Mouse (Mus musculus) E14TG2a.4 (cell line): ENCODE measurements around the gene Tmem132e.
A peak's percentile ranks its signal among the peaks of the same experiment; 100 is the strongest.

Experiments
- H3K27me3 ChIP-seq: 2 replicates; pipeline ENCODE4 v1.6.1; 2014; ENCODE audit warnings: low read length, control low read depth; ENCODE audit not compliant: insufficient read depth
- H3K36me3 ChIP-seq: 2 replicates; pipeline ENCODE4 v1.6.1; 2014; ENCODE audit warnings: low read length, control low read depth; ENCODE audit not compliant: insufficient read depth
- H3K4me1 ChIP-seq: replicated peaks from 2 replicates; pipeline ENCODE4 v1.6.1; 2014; ENCODE audit warnings: low read depth, low read length, control low read depth
- H3K4me3 ChIP-seq: replicated peaks from 2 replicates; pipeline ENCODE4 v1.5.1; 2014; ENCODE audit warnings: mild to moderate bottlenecking, low read length
- H3K9me3 ChIP-seq: 2 replicates; pipeline ENCODE4 v1.6.1; 2014; ENCODE audit warnings: low read length, control low read depth
- CTCF ChIP-seq: conservative IDR thresholded peaks from 2 replicates; pipeline ENCODE4 v1.5.1; 2014; ENCODE audit warnings: low read length
- NANOG ChIP-seq: IDR thresholded peaks from 2 replicates; pipeline ENCODE4 v1.6.1; 2014; ENCODE audit warnings: borderline replicate concordance, low read length, mixed read lengths
- POU5F1 ChIP-seq: IDR thresholded peaks from 2 replicates; pipeline ENCODE4 v1.6.1; 2014; ENCODE audit warnings: low read length, borderline replicate concordance

The Tmem132e gene

GRCm38 (mm10) chr11:82388371-82389313, at the start of gene Tmem132e:
Gene Tmem132e (plus strand): TSS chr11:82388900.
- peaks cover 12% of the 10 kb centered on the region; the same call in 1 of the 2 replicates for H3K9me3 ChIP-seq
- TF ChIP-seq NANOG (no peak), POU5F1 (no peak), CTCF (no peak)

GRCm38 (mm10) chr11:82339921-82340401, 48.7 kb upstream of the Tmem132e start:
- Histone ChIP-seq H3K9me3 (peaks cover 46% of the 10 kb centered on the region), H3K4me1 (no peaks in the 10 kb centered on the region), H3K36me3 (peaks cover 4% of the 10 kb centered on the region; the same call in 1 of the 2 replicates), H3K27me3 (no peaks in the 10 kb centered on the region), H3K4me3 (no peak overlapping the region)
- TF ChIP-seq POU5F1 (no peak), CTCF (no peak), NANOG (no peak)

More at GRCm38 (mm10) chr11:82388371-82389313, at the start of gene Tmem132e:
- peak within 1 kb of the TSS; percentile 77 for H3K4me3 ChIP-seq
- peaks cover 30% of the 10 kb centered on the region for H3K4me1 ChIP-seq
- H3K27me3 ChIP-seq, result peaks cover 96% of the 10 kb centered on the region
- no peaks in the 10 kb centered on the region for H3K36me3 ChIP-seq

DNA sequence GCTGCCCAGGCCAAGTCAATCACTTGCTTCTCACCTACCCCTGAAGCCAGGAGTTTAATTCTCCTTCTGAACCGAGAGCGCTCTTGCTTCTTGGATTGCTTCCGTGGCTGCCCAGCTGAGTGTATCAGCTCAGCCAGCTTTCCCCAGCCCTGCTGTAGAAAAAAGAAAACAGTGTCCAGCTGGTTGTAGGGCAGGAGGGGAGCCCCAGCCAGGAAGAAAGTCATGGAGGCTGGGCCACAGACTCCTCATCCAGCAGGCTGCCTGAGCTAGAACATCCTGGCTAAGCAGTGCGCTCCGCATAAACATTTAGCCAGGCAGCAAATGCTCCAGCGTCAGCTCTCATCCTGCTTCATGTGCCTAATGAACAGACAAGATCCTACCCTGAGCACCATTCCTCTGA, 48.3 kb upstream of the Tmem132e start:
- TF ChIP-seq CTCF, result no peak
- TF ChIP-seq NANOG, result no peak
- no peaks in the 10 kb centered on the region for H3K4me1 ChIP-seq
- H3K36me3 ChIP-seq, result peaks cover 4% of the 10 kb centered on the region; the same call in 1 of the 2 replicates
- peaks cover 46% of the 10 kb centered on the region for H3K9me3 ChIP-seq
- no peak overlapping the region for H3K4me3 ChIP-seq
- no peaks in the 10 kb centered on the region for H3K27me3 ChIP-seq

DNA sequence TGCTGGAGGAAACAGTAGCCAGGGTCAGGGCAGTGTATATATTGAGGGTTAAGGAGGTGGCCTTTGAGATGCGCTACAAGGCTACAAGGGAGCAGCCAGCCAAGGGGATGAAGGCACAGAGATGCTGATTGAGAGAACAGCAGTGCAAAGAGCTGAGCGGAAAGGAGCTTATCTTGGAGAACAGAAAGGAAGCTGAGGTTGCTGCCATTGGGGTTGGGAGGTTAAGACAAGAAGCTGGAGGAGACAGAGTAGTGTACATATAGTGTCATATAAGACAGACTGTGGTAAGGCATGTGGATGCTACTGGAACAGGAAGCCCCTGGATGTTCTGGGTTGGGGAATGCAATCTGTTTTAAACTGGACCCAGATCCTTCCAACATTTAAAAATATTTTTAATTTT, 47.8 kb upstream of the Tmem132e start:
- no peak overlapping the region for H3K4me3 ChIP-seq
- TF ChIP-seq NANOG (no peak), CTCF (no peak), POU5F1 (no peak)

DNA sequence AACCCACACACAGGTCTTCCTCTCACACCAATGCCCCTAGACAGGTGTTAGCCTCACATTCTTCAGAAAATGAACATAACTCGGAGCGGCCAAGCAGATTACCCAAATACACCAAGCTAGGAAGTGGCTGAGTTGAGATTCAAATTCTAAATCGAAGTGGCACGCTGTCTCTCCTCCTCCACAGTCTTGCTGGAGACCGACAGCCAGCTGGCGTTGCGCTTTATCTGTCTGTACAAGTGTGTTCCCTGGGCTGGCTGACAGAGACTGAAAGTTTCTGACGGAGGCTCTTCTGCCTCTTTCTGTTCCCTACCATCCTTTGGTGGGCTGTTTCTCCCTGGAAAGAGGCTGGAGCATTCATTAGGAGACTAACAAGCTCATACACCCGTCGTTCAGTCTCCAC, 37.7 kb upstream of the Tmem132e start:
- TF ChIP-seq POU5F1 (no peak), NANOG (no peak), CTCF (no peak)
- Histone ChIP-seq H3K9me3 (no peaks in the 10 kb centered on the region), H3K4me1 (no peaks in the 10 kb centered on the region), H3K27me3 (no peaks in the 10 kb centered on the region), H3K4me3 (no peak overlapping the region), H3K36me3 (no peaks in the 10 kb centered on the region)

More for the DNA sequence above, 47.8 kb upstream of the Tmem132e start:
- H3K36me3 ChIP-seq, result peaks cover 4% of the 10 kb centered on the region; the same call in 1 of the 2 replicates
- H3K4me1 ChIP-seq, result no peaks in the 10 kb centered on the region
- no peaks in the 10 kb centered on the region for H3K27me3 ChIP-seq
- peaks cover 46% of the 10 kb centered on the region for H3K9me3 ChIP-seq

GRCm38 (mm10) chr11:82370151-82370550, 18.5 kb upstream of the Tmem132e start:
- TF ChIP-seq POU5F1 (no peak), NANOG (no peak), CTCF (no peak)
- H3K4me3 ChIP-seq, result no peak overlapping the region
- peaks cover 36% of the 10 kb centered on the region for H3K9me3 ChIP-seq
- H3K4me1 ChIP-seq, result no peaks in the 10 kb centered on the region
- 0 out of 2 replicates have a peak, but pooled peaks cover 3% of the 10 kb centered on the region for H3K27me3 ChIP-seq
- H3K36me3 ChIP-seq, result no peaks in the 10 kb centered on the region

GRCm38 (mm10) chr11:82371577-82371976, 17.1 kb upstream of the Tmem132e start:
- H3K36me3 ChIP-seq, result no peaks in the 10 kb centered on the region
- H3K4me1 ChIP-seq, result no peaks in the 10 kb centered on the region
- peaks cover 36% of the 10 kb centered on the region for H3K9me3 ChIP-seq
- H3K27me3 ChIP-seq, result 0 out of 2 replicates have a peak, but pooled peaks cover 3% of the 10 kb centered on the region
- TF ChIP-seq POU5F1 (no peak), NANOG (no peak), CTCF (no peak)
- no peak overlapping the region for H3K4me3 ChIP-seq

DNA sequence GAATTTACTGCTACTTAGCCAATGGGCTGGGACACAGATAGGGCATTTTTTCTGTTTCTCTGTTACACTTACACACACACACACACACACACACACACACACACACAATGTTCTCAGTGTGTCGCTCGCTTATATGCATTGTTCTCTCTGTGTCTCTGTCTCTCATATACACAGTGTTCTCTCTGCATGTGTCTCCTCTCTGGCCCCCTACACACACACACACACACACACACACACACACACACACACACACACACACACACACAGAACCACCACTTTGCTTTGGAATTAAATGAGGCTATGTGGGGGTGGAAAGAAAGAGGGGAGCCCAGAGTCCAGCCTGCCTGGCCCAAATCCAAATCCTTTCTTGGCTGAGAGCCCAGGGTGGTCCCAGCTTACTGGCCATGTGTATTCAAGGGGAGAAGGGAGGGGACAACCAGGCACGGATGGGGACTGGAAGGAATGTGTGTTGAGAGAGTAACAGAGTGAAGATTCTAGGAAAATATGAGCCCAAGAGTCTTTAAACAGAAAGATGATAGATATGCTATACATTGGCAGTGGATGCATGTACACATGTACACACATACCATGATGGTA, 8.0 kb upstream of the Tmem132e start:
- Histone ChIP-seq H3K4me3 (no peak overlapping the region), H3K36me3 (no peaks in the 10 kb centered on the region), H3K9me3 (peaks cover 9% of the 10 kb centered on the region; the same call in 1 of the 2 replicates), H3K27me3 (peaks cover 58% of the 10 kb centered on the region), H3K4me1 (no peaks in the 10 kb centered on the region)
- TF ChIP-seq CTCF, result no peak
- TF ChIP-seq NANOG, result no peak
- TF ChIP-seq POU5F1, result no peak
